Comparison of ENCODE assay signal across 25 mouse cellular contexts in the genomic region with DNA sequence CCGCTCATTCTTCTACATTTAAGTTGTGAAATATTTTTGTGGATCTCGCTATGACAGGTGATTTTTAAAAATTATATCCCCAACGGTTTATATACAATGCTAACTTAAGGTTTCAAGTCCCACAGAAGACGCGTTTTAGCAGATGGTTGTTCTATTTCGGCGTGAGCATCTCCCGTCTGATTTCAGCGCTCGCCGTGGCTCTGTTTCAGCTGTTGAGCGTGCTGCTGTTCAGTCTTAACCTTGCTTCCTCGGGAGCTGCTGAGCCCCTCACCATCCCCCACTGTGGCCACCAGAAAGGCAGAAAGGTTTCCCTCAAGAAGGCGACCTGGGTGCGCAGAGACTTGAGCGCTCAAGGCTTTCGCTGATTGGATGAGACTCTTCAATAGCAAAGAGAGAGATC.
"Had no signal": no experiment of that assay in that cellular context is flagged by ENCODE, and none has a peak within 500 bp of the region (broad histone marks: within the 10 kb centered on the region; RNA-seq: fewer than 3 reads in every experiment).

No protein-coding gene starts in this region.

- H3K4me2 ChIP-seq: heart, embryonic 11.5 days; heart, embryonic 13.5 days; heart, embryonic 15.5 days; hindbrain, embryonic 13.5 days; hindbrain, embryonic 15.5 days; kidney, embryonic 15.5 days; limb, embryonic 13.5 days; limb, embryonic 15.5 days had no signal

- ATAC-seq: hindbrain, postnatal 0 days; intestine, embryonic 16.5 days had no signal

- H3K4me3 ChIP-seq: heart, adult 2 months; heart, embryonic 13.5 days; heart, embryonic 15.5 days; hindbrain, embryonic 13.5 days; hindbrain, embryonic 15.5 days; kidney, embryonic 15.5 days; limb, embryonic 13.5 days; limb, embryonic 15.5 days had no signal

- H3K4me1 ChIP-seq: heart, embryonic 13.5 days; heart, embryonic 15.5 days; hindbrain, embryonic 13.5 days; hindbrain, embryonic 15.5 days; kidney, embryonic 15.5 days had no signal

- DNase-seq: gastrocnemius, postnatal 14 days; gastrocnemius, postnatal 36 days; heart, adult 11 months; heart, adult 2 months; heart, postnatal 14 days; heart, postnatal 36 days; kidney, adult 11 months; kidney, adult 2 months; kidney, adult 9 months; kidney, postnatal 14 days; kidney, postnatal 36 days; layer of hippocampus, adult 9-11 months; layer of hippocampus, postnatal 36 days; left cerebral cortex, postnatal 4 days had no signal

- H3K9me3 ChIP-seq: heart, embryonic 13.5 days; heart, embryonic 15.5 days; hindbrain, embryonic 13.5 days; hindbrain, embryonic 15.5 days; kidney, embryonic 15.5 days; limb, embryonic 13.5 days; limb, embryonic 15.5 days had no signal

- H3K9ac ChIP-seq: heart, embryonic 13.5 days; heart, embryonic 15.5 days; hindbrain, embryonic 13.5 days; hindbrain, embryonic 15.5 days; kidney, embryonic 15.5 days; limb, embryonic 13.5 days; limb, embryonic 15.5 days had no signal

- H3K36me3 ChIP-seq: heart, embryonic 13.5 days; heart, embryonic 15.5 days; hindbrain, embryonic 13.5 days; hindbrain, embryonic 15.5 days; kidney, embryonic 15.5 days; limb, embryonic 13.5 days; limb, embryonic 15.5 days had no signal

- H3K27me3 ChIP-seq: heart, embryonic 13.5 days; heart, embryonic 15.5 days; hindbrain, embryonic 13.5 days; hindbrain, embryonic 15.5 days; kidney, embryonic 15.5 days; limb, embryonic 13.5 days; limb, embryonic 15.5 days had no signal

- H3K27ac ChIP-seq: heart, adult 2 months; heart, embryonic 13.5 days; heart, embryonic 15.5 days; hindbrain, embryonic 13.5 days; hindbrain, embryonic 15.5 days; hindbrain, postnatal 0 days; kidney, embryonic 15.5 days; kidney, postnatal 0 days; limb, embryonic 13.5 days; limb, embryonic 15.5 days had no signal
